Comparison of ENCODE assay signal across 27 mouse cellular contexts in genomic region chr15:10670107-10670506, GRCm38 (mm10). TPM values are rescaled to one million over a fixed set of nuclear protein-coding genes. Genes with fewer than 3 reads are reported as not detected.
DNase-seq lines count a peak whose midpoint lies in the region; ATAC-seq and TF ChIP-seq lines count a peak whose summit lies in the region.
"Had no signal": no experiment of that assay in that cellular context is flagged by ENCODE, and none has a peak within 500 bp of the region (broad histone marks: within the 10 kb centered on the region; RNA-seq: fewer than 3 reads in every experiment).

No protein-coding gene starts in this region.

- no peak for TF ChIP-seq POLR2A in ES-Bruce4 (IDR thresholded peaks at IDR 0.05; ENCODE audit: insufficient read depth, low read length)
- no peak for TF ChIP-seq POLR2A in embryonic fibroblast, embryonic 13.5 days (IDR thresholded peaks at IDR 0.05; ENCODE audit: low read depth, low read length)

- peaks cover 32% of the 10 kb centered on the region for H3K4me1 ChIP-seq in heart, embryonic 10.5 days
- H3K4me1 ChIP-seq in midbrain, embryonic 14.5 days (ENCODE audit: control insufficient read depth, insufficient read depth, low read length) = no peaks in the 10 kb centered on the region
- 0 out of 2 replicates have a peak, but pooled peaks cover 2% of the 10 kb centered on the region for H3K4me1 ChIP-seq in midbrain, embryonic 11.5 days (ENCODE audit: control insufficient read depth, insufficient read depth, low read length)
- H3K4me1 ChIP-seq in ES-Bruce4 (ENCODE audit: control insufficient read depth, insufficient read depth, low read length) = peaks cover 4% of the 10 kb centered on the region
- H3K4me1 ChIP-seq in embryonic fibroblast, embryonic 13.5 days (ENCODE audit: control insufficient read depth, insufficient read depth, low read length) = peaks cover 22% of the 10 kb centered on the region
- H3K4me1 ChIP-seq: forebrain, embryonic 13.5 days had no signal

- H3K27ac ChIP-seq in heart, embryonic 10.5 days = no peak overlapping the region
- H3K27ac ChIP-seq in midbrain, embryonic 14.5 days (replicated peaks; ENCODE audit: low read depth, low read length) = no peak overlapping the region
- no peak overlapping the region for H3K27ac ChIP-seq in midbrain, embryonic 11.5 days (ENCODE audit: low read depth, low read length)
- H3K27ac ChIP-seq in ES-Bruce4 (ENCODE audit: insufficient read depth, low read length) = peak overlapping the region; percentile 31; the same call in 1 of the 2 replicates
- 0 out of 2 replicates have a peak overlapping the region, but pooled peaks have one; percentile 4 for H3K27ac ChIP-seq in embryonic fibroblast, embryonic 13.5 days (ENCODE audit: insufficient read depth, low read length)
- H3K27ac ChIP-seq: embryonic facial prominence, embryonic 10.5 days; embryonic facial prominence, embryonic 13.5 days; forebrain, embryonic 10.5 days; forebrain, embryonic 13.5 days; heart, adult 2 months; heart, embryonic 15.5 days; hindbrain, embryonic 13.5 days had no signal

- 41% methylated on average over 7 of the region's 7 CpGs for WGBS in heart, embryonic 10.5 days
- WGBS in midbrain, embryonic 14.5 days = 68% methylated on average over 7 of the region's 7 CpGs
- 80% methylated on average over 7 of the region's 7 CpGs for WGBS in midbrain, embryonic 11.5 days

- no peak overlapping the region for H3K4me3 ChIP-seq in heart, embryonic 10.5 days
- H3K4me3 ChIP-seq in midbrain, embryonic 14.5 days (replicated peaks; ENCODE audit: low read depth, low read length) = no peak overlapping the region
- H3K4me3 ChIP-seq in midbrain, embryonic 11.5 days (ENCODE audit: low read depth, low read length) = no peak overlapping the region
- H3K4me3 ChIP-seq in ES-Bruce4 (ENCODE audit: low read depth, low read length) = no peak overlapping the region
- H3K4me3 ChIP-seq in embryonic fibroblast, embryonic 13.5 days (ENCODE audit: insufficient read depth, low read length) = no peak overlapping the region
- H3K4me3 ChIP-seq: embryonic facial prominence, embryonic 10.5 days; embryonic facial prominence, embryonic 13.5 days; forebrain, embryonic 10.5 days; forebrain, embryonic 13.5 days; heart, adult 2 months; heart, embryonic 15.5 days; hindbrain, embryonic 13.5 days had no signal

- intact Hi-C loops in heart, postnatal 14 days (cut with DNase I) = no loop called here

- no peak overlapping the region for H3K4me2 ChIP-seq in midbrain, embryonic 14.5 days (ENCODE audit: low read length)
- no peak overlapping the region for H3K4me2 ChIP-seq in midbrain, embryonic 11.5 days
- H3K4me2 ChIP-seq: embryonic facial prominence, embryonic 13.5 days; forebrain, embryonic 13.5 days; heart, embryonic 11.5 days; heart, embryonic 15.5 days; hindbrain, embryonic 13.5 days had no signal

- no peaks in the 10 kb centered on the region for H3K36me3 ChIP-seq in heart, embryonic 10.5 days
- H3K36me3 ChIP-seq in midbrain, embryonic 14.5 days (ENCODE audit: control insufficient read depth, insufficient read depth, low read length) = no peaks in the 10 kb centered on the region
- H3K36me3 ChIP-seq in midbrain, embryonic 11.5 days (ENCODE audit: control insufficient read depth, insufficient read depth, low read length) = no peaks in the 10 kb centered on the region
- H3K36me3 ChIP-seq in ES-Bruce4 (ENCODE audit: control insufficient read depth, insufficient read depth, low read length, poor library complexity, severe bottlenecking) = peaks cover 7% of the 10 kb centered on the region
- H3K36me3 ChIP-seq: heart, embryonic 15.5 days; hindbrain, embryonic 13.5 days had no signal

- peak; percentile 46 for DNase-seq in heart, embryonic 10.5 days (ENCODE audit: low spot score)
- no peak for DNase-seq in heart, postnatal 14 days
- DNase-seq in midbrain, embryonic 14.5 days = peak; percentile 26
- DNase-seq in midbrain, embryonic 11.5 days (ENCODE audit: low spot score, missing footprints) = no peak
- DNase-seq: adrenal gland, adult 8-10 months; adrenal gland, postnatal 25 days; cerebellum, adult 11-12 months; cerebellum, adult 8-10 months; cerebellum, postnatal 10 days; cerebellum, postnatal 36 days; embryo, embryonic 11 days; gastrocnemius, postnatal 25 days; heart, adult 2 months; heart, postnatal 10 days; heart, postnatal 4 days had no signal

- no peak for ATAC-seq in midbrain, embryonic 14.5 days (ENCODE audit: low FRiP score, low TSS enrichment)
- no peak for ATAC-seq in midbrain, embryonic 11.5 days (ENCODE audit: low FRiP score)
- ATAC-seq: activated CD4-positive, CD25-positive, alpha-beta regulatory T cell, adult 4 months; CD4-positive, CD25-positive, alpha-beta regulatory T cell, adult 4 months; forebrain, embryonic 13.5 days; intestine, postnatal 0 days had no signal

- H3K27me3 ChIP-seq in heart, embryonic 10.5 days (ENCODE audit: insufficient read depth, poor library complexity, severe bottlenecking) = peaks cover 53% of the 10 kb centered on the region
- H3K27me3 ChIP-seq in midbrain, embryonic 14.5 days (ENCODE audit: control insufficient read depth, insufficient read depth, low read length) = no peaks in the 10 kb centered on the region
- no peaks in the 10 kb centered on the region for H3K27me3 ChIP-seq in midbrain, embryonic 11.5 days (ENCODE audit: control insufficient read depth, insufficient read depth, low read length)
- no peaks in the 10 kb centered on the region for H3K27me3 ChIP-seq in ES-Bruce4 (ENCODE audit: control insufficient read depth, insufficient read depth, low read length, poor library complexity, severe bottlenecking)
- H3K27me3 ChIP-seq: embryonic facial prominence, embryonic 13.5 days; forebrain, embryonic 13.5 days; hindbrain, embryonic 13.5 days had no signal

- H3K9me3 ChIP-seq in heart, embryonic 10.5 days = no peaks in the 10 kb centered on the region
- H3K9me3 ChIP-seq in midbrain, embryonic 14.5 days (ENCODE audit: control insufficient read depth, low read length) = no peaks in the 10 kb centered on the region
- no peaks in the 10 kb centered on the region for H3K9me3 ChIP-seq in midbrain, embryonic 11.5 days (ENCODE audit: control insufficient read depth, low read length)
- H3K9me3 ChIP-seq in ES-Bruce4 (replicated peaks; ENCODE audit: control insufficient read depth, insufficient read depth, low read length, poor library complexity, severe bottlenecking) = no peaks in the 10 kb centered on the region
- H3K9me3 ChIP-seq: embryonic facial prominence, embryonic 10.5 days; embryonic facial prominence, embryonic 13.5 days; forebrain, embryonic 10.5 days; forebrain, embryonic 13.5 days; heart, embryonic 15.5 days; hindbrain, embryonic 13.5 days had no signal

- no peak for TF ChIP-seq EP300 in ES-Bruce4 (IDR thresholded peaks at IDR 0.05; ENCODE audit: insufficient read depth, low read depth, low read length)

- no peak overlapping the region for H3K9ac ChIP-seq in midbrain, embryonic 14.5 days (replicated peaks; ENCODE audit: low read length)
- no peak overlapping the region for H3K9ac ChIP-seq in midbrain, embryonic 11.5 days (ENCODE audit: low read length)
- H3K9ac ChIP-seq in ES-Bruce4 (ENCODE audit: low read depth, poor library complexity, severe bottlenecking) = no peak overlapping the region
- H3K9ac ChIP-seq: embryonic facial prominence, embryonic 13.5 days; forebrain, embryonic 13.5 days; heart, embryonic 15.5 days; hindbrain, embryonic 13.5 days had no signal

- TF ChIP-seq CTCF in ES-Bruce4 (IDR thresholded peaks at IDR 0.05; ENCODE audit: low read depth, low read length) = no peak
- TF ChIP-seq CTCF in embryonic fibroblast, embryonic 13.5 days (IDR thresholded peaks at IDR 0.05; ENCODE audit: borderline replicate concordance, insufficient read depth, low read length) = no peak

RNA-seq across cellular contexts. Expression of gene Rai14, which starts 44.3 kb away (rescaled TPM):
- 24.9 and 34.4 TPM in 2 replicates for polyA plus RNA-seq in heart, embryonic 10.5 days (2016; fragmentation: Nextera tagmentation; extraction: Ambion mirVana)
- total RNA-seq in heart, postnatal 14 days (2021) = 1 to 10 TPM; 5.3 to 6.3 TPM
- polyA plus RNA-seq in midbrain, embryonic 14.5 days (2014; fragmentation: Nextera tagmentation; extraction: Ambion mirVana) = 10.5 and 20.5 TPM in 2 replicates
- 74.7 and 80.6 TPM in 2 replicates for polyA plus RNA-seq in midbrain, embryonic 11.5 days (2014; fragmentation: Nextera tagmentation; extraction: Ambion mirVana)
- 80.9 and 85.7 TPM in 2 replicates for polyA plus RNA-seq in ES-Bruce4 (2011; ENCODE audit: insufficient read depth, insufficient read length, low read depth, missing spikeins)
- 134 and 136 TPM in 2 replicates for polyA plus RNA-seq in embryonic fibroblast, embryonic 13.5 days (2011; ENCODE audit: insufficient read length, low read depth, missing spikeins)

Comparison
In these comparisons a context has a peak if more than half of its experiments do, and no peak if none do; other contexts are left out.
1. DNase-seq: peak in heart, embryonic 10.5 days (single experiment) and midbrain, embryonic 14.5 days (single experiment); none in heart, postnatal 14 days (0 of 2) and midbrain, embryonic 11.5 days (single experiment).
2. H3K27ac ChIP-seq: peak in ES-Bruce4 (single experiment) and embryonic fibroblast, embryonic 13.5 days (single experiment); none in heart, embryonic 10.5 days (single experiment), midbrain, embryonic 14.5 days (single experiment) and midbrain, embryonic 11.5 days (single experiment).